Mouse (Mus musculus): ENCODE measurements around the gene Tmem246. TPM values are rescaled to one million over a fixed set of nuclear protein-coding genes. Genes with fewer than 3 reads are reported as not detected.

The Tmem246 gene
- polyA plus RNA-seq, 1 experiment from 2014 or later: 34.2 TPM

DNA sequence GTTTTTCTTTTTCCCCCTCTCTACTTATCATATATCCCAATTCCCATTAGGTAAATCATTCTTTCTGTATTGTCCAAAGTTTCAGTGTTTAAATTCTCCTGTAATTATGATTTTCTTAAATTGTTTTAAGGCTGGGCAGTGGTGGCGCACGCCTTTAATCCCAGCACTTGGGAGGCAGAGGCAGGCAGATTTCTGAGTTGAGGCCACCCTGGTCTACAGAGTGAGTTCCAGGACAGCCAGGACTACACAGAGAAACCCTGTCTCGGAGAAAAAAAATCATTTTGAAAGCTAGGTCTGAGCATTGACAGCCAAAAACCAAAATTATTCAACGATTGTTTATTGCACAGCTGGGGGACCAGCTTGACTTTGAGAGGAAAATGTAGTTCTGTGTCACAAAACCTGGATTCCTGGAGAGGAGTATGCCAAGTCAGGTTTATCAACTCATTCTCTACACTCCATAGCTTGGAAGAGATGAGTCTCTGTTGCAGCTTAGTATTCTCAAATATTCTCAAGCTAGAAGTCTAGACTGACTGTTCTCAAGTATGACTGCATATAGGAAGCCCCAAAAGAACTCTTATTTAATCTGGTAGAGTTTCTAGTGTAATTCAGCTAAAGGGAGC is 61.9 kb downstream of the Tmem246 start:
- no peak overlapping the region for H3K9ac ChIP-seq (ENCODE audit: low read length)
- H3K4me1 ChIP-seq (ENCODE audit: control insufficient read depth, insufficient read depth, low read length): no peaks in the 10 kb centered on the region
- ATAC-seq (ENCODE audit: insufficient read depth, low FRiP score): no peak
- WGBS: 88% methylated on average over 4 of the region's 4 CpGs
- H3K4me2 ChIP-seq (ENCODE audit: low read depth, low read length): no peak overlapping the region
- 0 out of 2 replicates have a peak, but pooled peaks cover 1% of the 10 kb centered on the region for H3K9me3 ChIP-seq (replicated peaks; ENCODE audit: control insufficient read depth, low read length)
- 0 out of 2 replicates have a peak, but pooled peaks cover under 1% of the 10 kb centered on the region for H3K36me3 ChIP-seq (ENCODE audit: control insufficient read depth, insufficient read depth, low read length)
- H3K27ac ChIP-seq (ENCODE audit: low read length): no peak overlapping the region
- H3K27me3 ChIP-seq (ENCODE audit: control insufficient read depth, insufficient read depth, low read length): no peaks in the 10 kb centered on the region
- no peak overlapping the region for H3K4me3 ChIP-seq (replicated peaks; ENCODE audit: low read length)

DNA sequence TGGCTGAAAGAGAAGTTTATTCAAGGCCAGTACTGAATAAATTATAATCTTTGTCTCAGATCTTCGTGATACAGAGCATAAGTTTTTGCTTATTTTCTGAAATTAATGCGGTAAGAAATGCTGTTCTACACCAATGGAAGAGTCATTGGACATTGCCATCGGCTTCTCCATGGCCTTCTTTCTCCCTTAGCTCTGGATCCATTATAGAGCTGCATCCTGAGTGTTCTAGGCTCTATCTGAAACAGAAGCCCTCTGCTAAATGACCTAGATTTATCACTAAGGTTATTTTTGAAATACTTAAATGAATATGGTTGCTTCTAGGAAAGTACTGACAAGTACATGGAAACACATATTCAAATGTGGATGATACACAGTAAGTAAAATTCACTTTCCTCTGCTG is 62.6 kb downstream of the Tmem246 start:
- 81% methylated on average over 3 of the region's 3 CpGs for WGBS
- ATAC-seq (ENCODE audit: insufficient read depth, low FRiP score): no peak
- H3K27me3 ChIP-seq (ENCODE audit: control insufficient read depth, insufficient read depth, low read length): no peaks in the 10 kb centered on the region

More for the DNA sequence above, 62.6 kb downstream of the Tmem246 start:
- Histone ChIP-seq H3K36me3 (ENCODE audit: control insufficient read depth, insufficient read depth, low read length) (peaks cover 8% of the 10 kb centered on the region), H3K9ac (ENCODE audit: low read length) (no peak overlapping the region), H3K27ac (ENCODE audit: low read length) (no peak overlapping the region), H3K9me3 (replicated peaks; ENCODE audit: control insufficient read depth, low read length) (peaks cover 9% of the 10 kb centered on the region; the same call in 1 of the 2 replicates), H3K4me2 (ENCODE audit: low read depth, low read length) (no peak overlapping the region), H3K4me3 (replicated peaks; ENCODE audit: low read length) (no peak overlapping the region), H3K4me1 (ENCODE audit: control insufficient read depth, insufficient read depth, low read length) (no peaks in the 10 kb centered on the region)

Other genes starting within 250 kb of the Tmem246 start
- gene Acnat2, start 189.7 kb downstream of the Tmem246 start, polyA plus RNA-seq (2015; fragmentation: Nextera tagmentation; extraction: Ambion mirVana): 0.48 TPM in 1 of 2 replicates, not detected in the other
- gene Acnat1, start 124.0 kb downstream of the Tmem246 start, polyA plus RNA-seq (2015; fragmentation: Nextera tagmentation; extraction: Ambion mirVana): 2.4 TPM in 2 replicates
- 0.06 and 0.36 TPM in 2 replicates for gene Baat, start 91.3 kb downstream of the Tmem246 start, polyA plus RNA-seq (2015; fragmentation: Nextera tagmentation; extraction: Ambion mirVana)
- 86.3 and 87.7 TPM in 2 replicates for gene Mrpl50, start 76.8 kb downstream of the Tmem246 start, polyA plus RNA-seq (2015; fragmentation: Nextera tagmentation; extraction: Ambion mirVana)
- gene Zfp189, start 76.7 kb downstream of the Tmem246 start, polyA plus RNA-seq (2015; fragmentation: Nextera tagmentation; extraction: Ambion mirVana): 5.8 and 6.0 TPM in 2 replicates
- gene Aldob, start 48.3 kb downstream of the Tmem246 start, polyA plus RNA-seq (2015; fragmentation: Nextera tagmentation; extraction: Ambion mirVana): 68.3 and 84.5 TPM in 2 replicates
- 31.8 and 33.0 TPM in 2 replicates for gene Rnf20, start 34.1 kb upstream of the Tmem246 start, polyA plus RNA-seq (2015; fragmentation: Nextera tagmentation; extraction: Ambion mirVana)
- 0.08 TPM in 1 of 2 replicates, not detected in the other for gene Ppp3r2, start 84.1 kb upstream of the Tmem246 start, polyA plus RNA-seq (2015; fragmentation: Nextera tagmentation; extraction: Ambion mirVana)
- gene Grin3a, start 247.9 kb upstream of the Tmem246 start, polyA plus RNA-seq (2015; fragmentation: Nextera tagmentation; extraction: Ambion mirVana): 0.71 and 1.1 TPM in 2 replicates

Measured in stomach, embryonic 16.5 days (tissue).